9 mouse cellular contexts compared by ENCODE assay signal in genomic region chr11:117783683-117784309, GRCm38 (mm10). TPM values are rescaled to one million over a fixed set of nuclear protein-coding genes. Genes with fewer than 3 reads are reported as not detected.
A peak's percentile ranks its signal among the peaks of the same experiment; 100 is the strongest.
DNase-seq lines count a peak whose midpoint lies in the region; ATAC-seq and TF ChIP-seq lines count a peak whose summit lies in the region.
"Had no signal": no experiment of that assay in that cellular context is flagged by ENCODE, and none has a peak within 500 bp of the region (broad histone marks: within the 10 kb centered on the region; RNA-seq: fewer than 3 reads in every experiment).

No protein-coding gene starts in this region.

- peak; percentile 33 for DNase-seq in 3T3-L1 (ENCODE audit: low read depth, low spot score)
- DNase-seq in embryo, embryonic 11 days: peak; percentile 44
- DNase-seq in heart, postnatal 10 days: peak; percentile 45 to 51
- peak; percentile 59 for DNase-seq in limb, embryonic 11.5 days (ENCODE audit: low spot score)
- DNase-seq in midbrain, postnatal 0 days (ENCODE audit: low spot score): no peak
- DNase-seq in thymus, postnatal 4 days: peak; percentile 67
- no peak for DNase-seq in frontal cortex, postnatal 10 days (ENCODE audit: low spot score in 2 of 2)
- DNase-seq in testis, postnatal 10 days (ENCODE audit: low spot score): no peak

- H3K27ac ChIP-seq in limb, embryonic 11.5 days (replicated peaks; ENCODE audit: low read depth, low read length): no peak overlapping the region
- H3K27ac ChIP-seq in midbrain, postnatal 0 days (ENCODE audit: low read depth, low read length): no peak overlapping the region

- peak overlapping the region; percentile 28; the same call in 1 of the 2 replicates for H3K9ac ChIP-seq in limb, embryonic 11.5 days (ENCODE audit: low read length)
- no peak overlapping the region; the same call in 1 of the 2 replicates for H3K9ac ChIP-seq in midbrain, postnatal 0 days (replicated peaks; ENCODE audit: low read length, poor library complexity, severe bottlenecking)

- ATAC-seq in limb, embryonic 11.5 days (ENCODE audit: insufficient number of reproducible peaks, low FRiP score, low TSS enrichment, low read depth): no peak
- no peak for ATAC-seq in midbrain, postnatal 0 days (ENCODE audit: low FRiP score)

- TF ChIP-seq CTCF in midbrain, postnatal 0 days (IDR thresholded peaks at IDR 0.05): no peak

- peaks cover 2% of the 10 kb centered on the region; the same call in 1 of the 2 replicates for H3K27me3 ChIP-seq in limb, embryonic 11.5 days (ENCODE audit: control insufficient read depth, insufficient read depth, low read length)
- H3K27me3 ChIP-seq in midbrain, postnatal 0 days (ENCODE audit: insufficient read depth, low read length): peaks cover 28% of the 10 kb centered on the region

- H3K4me3 ChIP-seq in limb, embryonic 11.5 days (ENCODE audit: low read depth, low read length): peak overlapping the region; percentile 16; the same call in 1 of the 2 replicates
- peak overlapping the region; percentile 23; the same call in 1 of the 2 replicates for H3K4me3 ChIP-seq in midbrain, postnatal 0 days (ENCODE audit: low read depth, low read length)

- intact Hi-C loops in heart, postnatal 10 days (cut with DNase I): no loop called here

- no peaks in the 10 kb centered on the region for H3K9me3 ChIP-seq in limb, embryonic 11.5 days (ENCODE audit: control insufficient read depth, low read length)
- H3K9me3 ChIP-seq in midbrain, postnatal 0 days (ENCODE audit: low read length): no peaks in the 10 kb centered on the region

- peak overlapping the region; percentile 51 for H3K4me2 ChIP-seq in limb, embryonic 11.5 days (ENCODE audit: low read depth, severe bottlenecking)
- H3K4me2 ChIP-seq in midbrain, postnatal 0 days (ENCODE audit: low read depth, low read length, poor library complexity, severe bottlenecking): peak overlapping the region; percentile 54

- H3K4me1 ChIP-seq in limb, embryonic 11.5 days (ENCODE audit: control insufficient read depth, insufficient read depth, low read length): peaks cover 24% of the 10 kb centered on the region
- H3K4me1 ChIP-seq in midbrain, postnatal 0 days (ENCODE audit: insufficient read depth, low read length): no peaks in the 10 kb centered on the region; the same call in 1 of the 2 replicates

- 33% methylated on average over 10 of the region's 10 CpGs for WGBS in limb, embryonic 11.5 days
- WGBS in midbrain, postnatal 0 days: 42% methylated on average over 10 of the region's 10 CpGs

- H3K36me3 ChIP-seq in limb, embryonic 11.5 days (ENCODE audit: control insufficient read depth, insufficient read depth, low read length): no peaks in the 10 kb centered on the region
- no peaks in the 10 kb centered on the region for H3K36me3 ChIP-seq in midbrain, postnatal 0 days (ENCODE audit: insufficient read depth, low read length)

RNA-seq across cellular contexts. Expression of gene Tmc6, which starts 1.8 kb away (rescaled TPM):
- 10 to 100 TPM; 29.4 to 33.7 TPM for total RNA-seq in heart, postnatal 10 days (2021)
- polyA plus RNA-seq in limb, embryonic 11.5 days (2014; fragmentation: Nextera tagmentation; extraction: Ambion mirVana): 13.5 and 19.3 TPM in 2 replicates
- 2.8 and 3.9 TPM in 2 replicates for total RNA-seq in midbrain, postnatal 0 days (2014; rRNA removed)
- 2.2 and 3.1 TPM in 2 replicates for polyA plus RNA-seq in midbrain, postnatal 0 days (2015; fragmentation: Nextera tagmentation; extraction: Ambion mirVana)

RNA-seq across cellular contexts. Expression of gene Tmc8, which starts 1.9 kb away (rescaled TPM):
- 1 to 10 TPM; 4.4 to 6.4 TPM for total RNA-seq in heart, postnatal 10 days (2021)
- polyA plus RNA-seq in limb, embryonic 11.5 days (2014; fragmentation: Nextera tagmentation; extraction: Ambion mirVana): 0.60 and 0.87 TPM in 2 replicates
- 0.33 and 3.2 TPM in 2 replicates for total RNA-seq in midbrain, postnatal 0 days (2014; rRNA removed)
- 0.79 and 1.2 TPM in 2 replicates for polyA plus RNA-seq in midbrain, postnatal 0 days (2015; fragmentation: Nextera tagmentation; extraction: Ambion mirVana)

RNA-seq across cellular contexts. Expression of gene 6030468B19Rik, which starts 13.7 kb away (rescaled TPM):
- total RNA-seq in heart, postnatal 10 days (2021): not detected
- polyA plus RNA-seq in limb, embryonic 11.5 days (2014; fragmentation: Nextera tagmentation; extraction: Ambion mirVana): 0.71 and 0.83 TPM in 2 replicates
- total RNA-seq in midbrain, postnatal 0 days (2014; rRNA removed): not detected in 2 replicates
- not detected in 2 replicates for polyA plus RNA-seq in midbrain, postnatal 0 days (2015; fragmentation: Nextera tagmentation; extraction: Ambion mirVana)

RNA-seq across cellular contexts. Expression of gene Gm20708, which starts 25.7 kb away (rescaled TPM):
- 1 to 10 TPM; 1.5 to 2.5 TPM for total RNA-seq in heart, postnatal 10 days (2021)
- 0.16 TPM in 1 of 2 replicates, not detected in the other for polyA plus RNA-seq in limb, embryonic 11.5 days (2014; fragmentation: Nextera tagmentation; extraction: Ambion mirVana)
- 2.4 TPM in 1 of 2 replicates, not detected in the other for total RNA-seq in midbrain, postnatal 0 days (2014; rRNA removed)
- polyA plus RNA-seq in midbrain, postnatal 0 days (2015; fragmentation: Nextera tagmentation; extraction: Ambion mirVana): 1.2 and 2.7 TPM in 2 replicates
- polyA plus RNA-seq: large intestine, adult 2 months had no signal

RNA-seq across cellular contexts. Expression of gene Syngr2, which starts 25.7 kb away (rescaled TPM):
- 100 to 1,000 TPM; 100 to 105 TPM for total RNA-seq in heart, postnatal 10 days (2021)
- 30.1 and 33.2 TPM in 2 replicates for polyA plus RNA-seq in limb, embryonic 11.5 days (2014; fragmentation: Nextera tagmentation; extraction: Ambion mirVana)
- 18.8 and 25.3 TPM in 2 replicates for total RNA-seq in midbrain, postnatal 0 days (2014; rRNA removed)
- polyA plus RNA-seq in midbrain, postnatal 0 days (2015; fragmentation: Nextera tagmentation; extraction: Ambion mirVana): 14.0 and 14.6 TPM in 2 replicates

Comparison
In these comparisons a context has a peak if more than half of its experiments do, and no peak if none do; other contexts are left out.
1. DNase-seq: peak in 3T3-L1 (single experiment), embryo, embryonic 11 days (single experiment), heart, postnatal 10 days (2 of 2), limb, embryonic 11.5 days (single experiment) and thymus, postnatal 4 days (single experiment); none in midbrain, postnatal 0 days (single experiment), frontal cortex, postnatal 10 days (0 of 2) and testis, postnatal 10 days (single experiment).